Mouse (Mus musculus): ENCODE results near the gene Fam57b. TPM values are rescaled to one million over a fixed set of nuclear protein-coding genes. Genes with fewer than 3 reads are reported as not detected.
A peak's percentile ranks its signal among the peaks of the same experiment; 100 is the strongest.
"Not testable (repeated sequence)": the region's sequence is repeated elsewhere in the genome, so short reads cannot be mapped to it uniquely, and the experiment has no call there.

Fam57b gene
- total RNA-seq, 2 experiments from 2014 or later, result 29.0 to 36.1 TPM

DNA sequence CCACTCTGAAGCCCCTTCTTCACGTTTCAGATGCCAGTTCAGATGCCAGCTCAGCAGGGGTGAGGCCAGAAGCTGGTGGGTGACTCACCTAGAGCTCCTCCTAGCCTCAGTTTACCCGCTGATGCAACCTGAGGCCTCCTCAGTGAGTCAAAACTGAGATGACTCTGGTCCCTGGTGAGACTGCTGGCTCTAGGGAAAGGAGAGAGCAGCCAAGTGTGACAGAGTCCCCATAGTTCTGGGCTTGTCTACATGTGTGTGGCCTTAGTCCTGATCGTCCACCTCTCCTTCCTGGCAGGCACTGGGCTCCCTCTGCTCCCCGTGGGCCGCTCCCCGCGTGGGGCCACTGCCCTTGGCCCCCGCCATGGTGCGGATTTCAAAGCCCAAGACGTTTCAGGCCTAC lies 20.0 kb upstream of the Fam57b start:
- DNase-seq, result peak; percentile 64

DNA sequence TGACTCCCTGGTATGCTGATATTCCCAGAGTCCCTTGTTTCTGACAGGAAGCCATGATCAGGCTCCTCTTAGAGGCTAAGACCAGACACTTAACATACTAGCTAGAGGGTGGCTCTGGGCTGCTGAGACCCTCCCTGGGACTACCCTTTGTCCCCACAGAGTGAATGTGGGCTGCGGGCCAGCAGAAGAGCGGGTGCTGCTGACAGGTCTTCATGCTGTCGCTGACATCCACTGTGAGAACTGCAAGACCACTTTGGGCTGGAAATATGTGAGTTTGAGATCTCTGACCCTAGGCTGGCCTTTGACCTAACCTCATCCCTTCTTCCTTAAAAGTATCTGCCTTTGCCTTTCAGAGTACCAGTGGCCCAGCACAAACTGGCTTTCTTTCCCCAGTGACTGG lies 19.3 kb upstream of the Fam57b start:
- no peak for DNase-seq

GRCm38 (mm10) chr7:126779101-126779500 lies 18.4 kb upstream of the Fam57b start:
- DNase-seq, result not testable (repeated sequence)

- peak; percentile 95 for DNase-seq
Measured at GRCm38 (mm10) chr7:126779983-126780970, 17.2 kb upstream of the Fam57b start.

- peak; percentile 55 for DNase-seq
Measured at GRCm38 (mm10) chr7:126780971-126781635, 16.4 kb upstream of the Fam57b start, which contains the start of gene Tbx6. Gene Tbx6, plus strand, starts transcription at chr7:126781483.

DNA sequence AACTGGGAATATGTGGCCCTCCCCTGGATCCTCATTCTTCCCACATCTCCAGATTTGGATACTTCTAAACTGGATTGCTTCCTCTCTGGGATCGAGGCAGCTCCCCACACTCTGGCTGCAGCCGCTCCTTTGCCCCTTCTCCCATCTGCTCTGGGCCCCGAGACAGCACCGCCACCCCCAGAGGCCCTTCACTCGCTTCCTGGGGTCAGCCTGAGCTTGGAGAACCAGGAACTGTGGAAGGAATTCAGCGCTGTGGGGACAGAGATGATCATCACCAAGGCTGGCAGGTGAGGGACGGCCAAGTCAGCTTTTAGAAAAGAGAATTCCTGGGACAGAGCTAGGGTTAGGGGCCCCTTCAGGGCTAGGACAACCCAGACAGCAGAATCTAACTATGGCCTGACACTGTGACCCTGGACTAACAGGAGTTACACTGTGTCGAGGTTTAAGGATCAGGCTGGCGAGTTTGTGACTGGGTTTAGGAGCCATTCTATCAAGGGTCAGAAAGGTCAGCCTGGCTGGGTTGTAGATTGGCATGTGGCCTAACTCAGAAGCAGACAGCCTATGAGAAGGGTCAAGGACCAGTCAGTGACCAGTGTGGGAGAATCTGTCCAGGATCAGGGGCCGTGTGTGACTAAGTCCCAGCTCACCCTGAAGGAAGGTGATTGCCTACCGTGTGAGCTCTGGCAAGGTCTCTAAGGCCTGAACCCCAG lies 15.7 kb upstream of the Fam57b start:
- DNase-seq, result no peak

- no peak for DNase-seq
Measured at GRCm38 (mm10) chr7:126782693-126783092, 14.8 kb upstream of the Fam57b start.

GRCm38 (mm10) chr7:126784469-126784868 lies 13.0 kb upstream of the Fam57b start:
- DNase-seq, result no peak

DNA sequence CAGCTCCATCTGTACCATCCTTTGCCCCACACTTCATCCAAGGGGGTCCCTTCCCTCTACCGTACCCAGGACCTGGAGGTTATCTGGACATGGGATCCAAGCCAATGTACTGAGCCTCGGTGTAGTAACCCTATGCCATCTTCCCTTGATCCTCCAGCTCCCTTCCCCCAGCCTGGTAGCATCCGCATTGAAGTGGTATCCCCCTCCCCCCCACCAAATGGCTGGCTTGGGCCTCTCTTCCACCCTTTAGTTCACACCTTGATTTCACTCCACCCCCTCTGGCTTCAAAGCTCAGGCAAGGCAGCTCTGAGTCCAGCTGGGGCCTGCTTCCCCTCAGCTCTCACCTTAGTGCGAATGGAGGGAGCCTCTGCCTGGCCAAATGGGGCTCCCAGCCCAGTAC lies 12.4 kb upstream of the Fam57b start:
- DNase-seq, result no peak

DNA sequence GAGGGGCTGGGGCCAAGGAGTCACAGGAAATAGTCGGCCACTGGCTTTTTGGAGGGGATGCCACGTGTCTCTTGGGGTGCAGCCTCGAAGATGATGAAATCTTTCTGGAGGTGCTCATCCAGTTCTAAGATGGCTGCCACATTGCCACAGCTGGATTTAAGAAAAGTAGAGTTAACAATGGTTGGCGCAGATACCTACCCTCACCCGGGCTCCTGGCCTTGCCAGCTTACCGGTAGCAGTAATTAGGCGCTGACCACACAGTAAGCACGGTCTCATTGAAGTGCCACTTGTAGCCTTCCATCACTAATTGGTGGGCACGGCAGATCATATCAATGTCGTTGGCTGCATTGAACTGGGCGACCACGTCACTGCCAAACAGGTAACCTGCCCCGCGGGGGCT lies 11.3 kb upstream of the Fam57b start:
- DNase-seq, result no peak

DNA sequence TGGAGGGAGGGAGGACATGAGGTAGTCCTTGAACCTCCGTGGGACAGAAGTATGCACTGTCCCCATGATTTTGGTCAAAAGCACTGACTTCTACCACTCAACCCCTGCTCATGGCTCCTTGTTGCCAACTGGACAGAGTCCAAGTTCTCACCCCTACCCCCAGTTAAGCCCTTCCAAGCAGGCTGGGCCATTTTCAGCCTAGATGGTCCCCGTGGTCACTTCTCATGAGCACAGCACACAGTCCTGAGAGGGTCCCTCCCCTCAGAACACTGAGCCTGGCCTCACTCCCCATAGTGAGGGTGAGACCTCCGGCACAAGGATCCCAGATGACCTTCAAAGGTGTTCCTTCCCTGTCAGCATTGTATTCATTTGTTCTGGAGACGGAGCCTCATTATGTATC lies 8.3 kb upstream of the Fam57b start:
- no peak for DNase-seq

GRCm38 (mm10) chr7:126791851-126792720 lies 5.4 kb upstream of the Fam57b start, which contains the start of gene Ppp4c:
Gene Ppp4c, minus strand, starts transcription at chr7:126792496.
- DNase-seq, result peak; percentile 98

DNA sequence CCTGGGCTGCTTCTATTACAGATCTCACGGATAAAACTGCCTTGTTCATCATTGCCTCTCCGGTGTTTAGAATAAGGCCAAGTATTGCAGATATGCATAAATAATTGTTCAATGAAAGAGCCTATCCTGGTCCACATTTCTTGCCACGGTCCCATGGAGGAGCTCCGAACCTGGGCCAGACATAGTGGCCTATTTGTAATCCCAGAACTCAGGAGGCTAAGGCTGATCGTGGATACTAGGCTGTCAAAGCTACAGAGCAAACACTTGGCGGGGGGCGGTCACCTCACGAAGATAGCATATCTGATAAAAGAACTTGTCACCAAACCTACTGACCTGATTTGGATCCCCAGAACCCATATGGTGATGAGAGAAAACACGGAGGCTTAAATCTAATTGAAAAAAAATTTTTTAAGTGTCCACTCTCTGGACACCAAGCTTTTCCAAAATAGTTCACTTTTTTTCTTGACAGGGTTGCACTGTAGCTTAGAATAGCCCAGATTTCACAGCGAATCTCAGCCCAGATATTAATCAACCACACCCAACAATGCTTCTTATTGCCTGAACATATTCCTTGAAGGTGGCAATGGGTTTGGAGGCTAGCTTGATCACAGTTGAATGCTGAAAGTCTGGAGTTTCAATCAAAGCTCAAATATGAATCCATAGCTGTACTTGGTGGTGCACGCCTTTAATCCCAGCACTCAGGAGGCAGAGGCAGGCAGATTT lies 4.6 kb upstream of the Fam57b start:
- no peak for DNase-seq

DNA sequence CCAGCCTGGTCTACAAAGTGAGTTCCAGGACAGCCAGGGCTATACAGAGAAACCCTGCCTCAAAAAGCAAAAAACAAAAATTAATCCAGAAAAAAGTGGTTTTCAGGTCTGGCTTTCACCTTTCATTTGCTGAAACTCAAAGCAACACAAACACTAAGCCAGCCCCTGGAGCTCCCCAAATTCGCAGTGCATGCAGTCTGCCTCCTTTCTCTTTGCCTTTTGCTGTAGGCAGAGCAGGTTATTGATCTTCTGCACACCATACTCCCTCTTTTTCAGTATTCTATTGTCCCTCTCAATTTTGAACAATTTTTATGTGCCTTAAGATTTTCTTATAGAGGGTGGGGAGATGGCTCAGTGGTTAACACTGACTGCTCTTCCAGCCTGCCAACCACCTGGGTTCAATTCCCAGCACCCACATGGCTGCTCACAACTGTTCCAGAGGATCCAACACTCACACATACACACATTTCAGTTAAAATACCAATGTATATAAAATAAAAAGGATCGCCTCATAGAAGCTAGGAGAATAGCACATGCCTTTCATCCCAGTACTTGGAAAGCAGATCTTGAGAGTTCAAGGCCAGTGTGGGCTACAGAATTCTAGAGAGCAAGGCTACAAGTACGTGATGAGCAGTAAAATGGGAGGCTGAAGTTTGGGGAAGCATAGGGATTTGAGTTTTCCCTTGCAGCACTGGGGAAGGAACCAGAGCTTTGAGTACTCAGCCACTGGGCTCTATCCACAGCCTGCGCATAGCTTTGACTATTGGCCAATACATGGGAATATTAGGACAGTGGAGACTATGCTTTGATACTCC lies 3.8 kb upstream of the Fam57b start:
- no peak for DNase-seq

GRCm38 (mm10) chr7:126794271-126794605 lies 3.2 kb upstream of the Fam57b start:
- DNase-seq, result no peak

- no peak for DNase-seq
Measured at GRCm38 (mm10) chr7:126795387-126796317, 1.8 kb upstream of the Fam57b start.

GRCm38 (mm10) chr7:126796350-126796932 lies 1.0 kb upstream of the Fam57b start:
- DNase-seq, result no peak
